Mouse (Mus musculus): Measurements from ENCODE around the gene Fam198b. TPM values are rescaled to one million over a fixed set of nuclear protein-coding genes. Genes with fewer than 3 reads are reported as not detected.

The Fam198b gene
- polyA plus RNA-seq, 1 experiment from 2014 or later, result 9.3 TPM

Other genes starting within 250 kb of the Fam198b start
- gene Rxfp1, start 146.7 kb upstream of the Fam198b start, polyA plus RNA-seq (2015; fragmentation: Nextera tagmentation; extraction: Ambion mirVana), result 0.17 TPM in 1 of 2 replicates, not detected in the other
- gene Tmem144, start 31.8 kb upstream of the Fam198b start, polyA plus RNA-seq (2015; fragmentation: Nextera tagmentation; extraction: Ambion mirVana), result 16.2 and 25.6 TPM in 2 replicates

Data from intestine, embryonic 16.5 days (tissue).